Comparison of ENCODE assay signal across 8 mouse cellular contexts in the genomic region with DNA sequence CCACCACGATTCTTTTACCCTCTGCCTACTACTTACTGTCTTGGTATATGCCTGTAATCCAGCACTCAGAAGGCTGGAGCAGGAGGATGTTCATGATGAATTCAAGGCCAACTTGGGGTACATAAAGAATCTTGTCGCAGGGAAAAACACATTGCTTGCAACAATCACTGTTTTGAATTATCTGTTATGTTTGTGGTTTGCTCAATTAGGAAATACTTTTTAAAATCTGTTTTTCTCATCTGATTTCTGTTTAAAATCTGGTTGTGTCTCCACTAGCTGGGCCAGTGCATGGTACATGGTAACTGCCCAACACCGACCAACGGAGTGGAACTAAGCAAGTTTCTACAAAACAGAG. TPM values are rescaled to one million over a fixed set of nuclear protein-coding genes. Genes with fewer than 3 reads are reported as not detected.
DNase-seq lines count a peak whose midpoint lies in the region; ATAC-seq and TF ChIP-seq lines count a peak whose summit lies in the region.

No protein-coding gene starts in this region.

- in situ Hi-C loops in CH12.LX (cut with MboI; ENCODE audit: low pct_ligation_motif_present, low pct_unique_long_range_greater_than_20kb, low sequenced_read_pairs): no loop called here

- dilution Hi-C loops in CH12.LX (cut with MboI; ENCODE audit: extremely low pct_ligation_motif_present, extremely low pct_unique_long_range_greater_than_20kb, low sequenced_read_pairs): no loop called here

- H3K27ac ChIP-seq in heart, embryonic 11.5 days (ENCODE audit: low read depth, low read length): no peak overlapping the region
- no peak overlapping the region for H3K27ac ChIP-seq in CH12.LX (ENCODE audit: insufficient read depth, low read depth)
- H3K27ac ChIP-seq in forebrain, embryonic 15.5 days (replicated peaks): no peak overlapping the region
- no peak overlapping the region for H3K27ac ChIP-seq in liver, embryonic 16.5 days (ENCODE audit: low read length)

- peak overlapping the region; percentile 84 for H3K9ac ChIP-seq in heart, embryonic 11.5 days (ENCODE audit: low read depth, low read length)
- peak overlapping the region; percentile 75 for H3K9ac ChIP-seq in CH12.LX (ENCODE audit: insufficient read depth, low read depth)
- peak overlapping the region; percentile 68 for H3K9ac ChIP-seq in forebrain, embryonic 15.5 days (replicated peaks)
- peak overlapping the region; percentile 77 for H3K9ac ChIP-seq in liver, embryonic 16.5 days (ENCODE audit: low read depth, low read length)

- DNase-seq in heart, adult 11 months: no peak
- DNase-seq in CH12.LX (ENCODE audit: extremely low read depth): no peak
- no peak for DNase-seq in embryo, embryonic 10 days (ENCODE audit: low spot score)
- DNase-seq in thymus, postnatal 25 days: no peak
- no peak for DNase-seq in cerebellum, adult 18-20 months

- 34% methylated on average over 4 of the region's 4 CpGs for WGBS in heart, embryonic 11.5 days (ENCODE audit: insufficient replicate concordance)
- 33% methylated on average over 4 of the region's 4 CpGs for WGBS in forebrain, embryonic 15.5 days
- 21% methylated on average over 4 of the region's 4 CpGs for WGBS in liver, embryonic 16.5 days (ENCODE audit: insufficient replicate concordance)

- H3K36me3 ChIP-seq in heart, embryonic 11.5 days (ENCODE audit: control insufficient read depth, insufficient read depth, low read length): peaks cover 5% of the 10 kb centered on the region; the same call in 1 of the 2 replicates
- peaks cover 5 to 35% of the 10 kb centered on the region in 2 experiments for H3K36me3 ChIP-seq in CH12.LX (replicated peaks in 1 of 2; ENCODE audit: control insufficient read depth in 1 of 2, insufficient read depth in 1 of 2, low read length in 1 of 2)
- no peaks in the 10 kb centered on the region; the same call in 1 of the 2 replicates for H3K36me3 ChIP-seq in forebrain, embryonic 15.5 days
- no peaks in the 10 kb centered on the region for H3K36me3 ChIP-seq in liver, embryonic 16.5 days (ENCODE audit: control insufficient read depth, insufficient read depth)

- no peaks in the 10 kb centered on the region for H3K9me3 ChIP-seq in heart, embryonic 11.5 days (replicated peaks; ENCODE audit: control insufficient read depth, low read length)
- no peaks in the 10 kb centered on the region for H3K9me3 ChIP-seq in CH12.LX (replicated peaks; ENCODE audit: low read length)
- no peaks in the 10 kb centered on the region for H3K9me3 ChIP-seq in forebrain, embryonic 15.5 days
- no peaks in the 10 kb centered on the region for H3K9me3 ChIP-seq in liver, embryonic 16.5 days (replicated peaks; ENCODE audit: control insufficient read depth, low read length)

- H3K4me1 ChIP-seq in heart, embryonic 11.5 days (ENCODE audit: control insufficient read depth, insufficient read depth, low read length): peaks cover 4% of the 10 kb centered on the region; the same call in 1 of the 2 replicates
- peaks cover 0 to 18% of the 10 kb centered on the region in 2 experiments; a peak in 2 of 4 replicates for H3K4me1 ChIP-seq in CH12.LX (ENCODE audit: control insufficient read depth in 1 of 2, insufficient read depth in 2 of 2)
- H3K4me1 ChIP-seq in forebrain, embryonic 15.5 days: peaks cover 18% of the 10 kb centered on the region
- peaks cover 8% of the 10 kb centered on the region for H3K4me1 ChIP-seq in liver, embryonic 16.5 days (ENCODE audit: control insufficient read depth, low read depth, low read length)

- H3K27me3 ChIP-seq in heart, embryonic 11.5 days (ENCODE audit: control insufficient read depth, insufficient read depth, low read length): no peaks in the 10 kb centered on the region
- no peaks in the 10 kb centered on the region for H3K27me3 ChIP-seq in CH12.LX (replicated peaks)
- H3K27me3 ChIP-seq in forebrain, embryonic 15.5 days: no peaks in the 10 kb centered on the region
- H3K27me3 ChIP-seq in liver, embryonic 16.5 days (ENCODE audit: control insufficient read depth, insufficient read depth, low read depth, low read length): no peaks in the 10 kb centered on the region

- peak; percentile 46; the same call in 1 of the 2 replicates for ATAC-seq in heart, embryonic 11.5 days (replicated peaks; ENCODE audit: insufficient number of reproducible peaks, low FRiP score, low TSS enrichment)
- no peak for ATAC-seq in forebrain, embryonic 15.5 days (replicated peaks)
- ATAC-seq in liver, embryonic 16.5 days (ENCODE audit: low read depth): no peak

- no peak for TF ChIP-seq POLR2A in CH12.LX (IDR thresholded peaks at IDR 0.05; ENCODE audit: low read depth, low read length)

- peak overlapping the region; percentile 86 for H3K4me3 ChIP-seq in heart, embryonic 11.5 days (ENCODE audit: low read depth, low read length)
- H3K4me3 ChIP-seq in CH12.LX (replicated peaks in 1 of 3; ENCODE audit: low read depth in 2 of 3, low read length in 2 of 3, poor library complexity in 1 of 3): peak overlapping the region; percentile 74 to 98 (median 96)
- peak overlapping the region; percentile 73 for H3K4me3 ChIP-seq in forebrain, embryonic 15.5 days
- peak overlapping the region; percentile 79 for H3K4me3 ChIP-seq in liver, embryonic 16.5 days (ENCODE audit: low read depth, low read length)

- no peak for TF ChIP-seq CTCF in CH12.LX (conservative IDR thresholded peaks at IDR 0.05 in 1 of 2, IDR thresholded peaks at IDR 0.05 in 1 of 2; ENCODE audit: low read depth in 2 of 2, low read length in 2 of 2)

- H3K4me2 ChIP-seq in heart, embryonic 11.5 days: peak overlapping the region; percentile 85
- H3K4me2 ChIP-seq in CH12.LX (ENCODE audit: insufficient read depth, low read depth, poor library complexity, severe bottlenecking): peak overlapping the region; percentile 76
- peak overlapping the region; percentile 64 for H3K4me2 ChIP-seq in forebrain, embryonic 15.5 days (replicated peaks)
- peak overlapping the region; percentile 81 for H3K4me2 ChIP-seq in liver, embryonic 16.5 days (ENCODE audit: low read depth, low read length)

- H3K79me2 ChIP-seq in CH12.LX (replicated peaks; ENCODE audit: control insufficient read depth, extremely low read depth, insufficient read depth, poor library complexity, severe bottlenecking): peaks cover 3% of the 10 kb centered on the region; the same call in 1 of the 2 replicates

- TF ChIP-seq EP300 in CH12.LX (IDR thresholded peaks at IDR 0.05; ENCODE audit: low read length): no peak

- no peak for TF ChIP-seq RAD21 in CH12.LX (IDR thresholded peaks at IDR 0.05; ENCODE audit: low read depth, low read length)

TF ChIP-seq in CH12.LX, 34 proteins besides CTCF, POLR2A, EP300 and RAD21:
- TF ChIP-seq MYC (IDR thresholded peaks at IDR 0.05; ENCODE audit: low read depth, low read length): no peak
- TF ChIP-seq E2F4 (IDR thresholded peaks at IDR 0.05; ENCODE audit: insufficient replicate concordance, low read depth, low read length): no peak
- no peak for TF ChIP-seq JUN (IDR thresholded peaks at IDR 0.05; ENCODE audit: insufficient read depth, low read depth, low read length)
- no peak for TF ChIP-seq MEF2A (IDR thresholded peaks at IDR 0.05; ENCODE audit: borderline replicate concordance, low read depth, low read length)

RNA-seq across cellular contexts. Expression of a gene that starts 0.6 kb away (rescaled TPM):
- polyA plus RNA-seq in heart, embryonic 11.5 days (2014; fragmentation: Nextera tagmentation; extraction: Ambion mirVana): 48.4 and 50.6 TPM in 2 replicates
- total RNA-seq in CH12.LX (2012; rRNA removed) (57.1 and 59.4 TPM in 2 replicates), CH12.LX (2014; rRNA removed) (37.7 and 38.7 TPM in 2 replicates)
- 45.2 and 48.5 TPM in 2 replicates for polyA plus RNA-seq in CH12.LX (2012; ENCODE audit: insufficient read length, low read depth)
- 59.2 and 59.7 TPM in 2 replicates for polyA plus RNA-seq in forebrain, embryonic 15.5 days (2015; fragmentation: Nextera tagmentation; extraction: Ambion mirVana)
- polyA plus RNA-seq in liver, embryonic 16.5 days (2015; fragmentation: Nextera tagmentation; extraction: Ambion mirVana): 21.1 and 22.2 TPM in 2 replicates

RNA-seq across cellular contexts. Expression of a gene that starts 13.5 kb away (rescaled TPM):
- polyA plus RNA-seq in heart, embryonic 11.5 days (2014; fragmentation: Nextera tagmentation; extraction: Ambion mirVana): 5.5 and 6.7 TPM in 2 replicates
- total RNA-seq in CH12.LX (2012; rRNA removed) (8.9 and 9.0 TPM in 2 replicates), CH12.LX (2014; rRNA removed) (9.3 and 10.4 TPM in 2 replicates)
- polyA plus RNA-seq in CH12.LX (2012; ENCODE audit: insufficient read length, low read depth): 10.1 and 11.4 TPM in 2 replicates
- polyA plus RNA-seq in forebrain, embryonic 15.5 days (2015; fragmentation: Nextera tagmentation; extraction: Ambion mirVana): 23.2 and 23.5 TPM in 2 replicates
- 5.7 and 6.2 TPM in 2 replicates for polyA plus RNA-seq in liver, embryonic 16.5 days (2015; fragmentation: Nextera tagmentation; extraction: Ambion mirVana)

RNA-seq across cellular contexts. Expression of a gene that starts 13.6 kb away (rescaled TPM):
- polyA plus RNA-seq in heart, embryonic 11.5 days (2014; fragmentation: Nextera tagmentation; extraction: Ambion mirVana): not detected in 2 replicates
- total RNA-seq in CH12.LX (2012; rRNA removed) (not detected in 2 replicates), CH12.LX (2014; rRNA removed) (not detected in 2 replicates)
- polyA plus RNA-seq in CH12.LX (2012; ENCODE audit: insufficient read length, low read depth): not detected in 2 replicates
- polyA plus RNA-seq in forebrain, embryonic 15.5 days (2015; fragmentation: Nextera tagmentation; extraction: Ambion mirVana): not detected in 2 replicates
- polyA plus RNA-seq in liver, embryonic 16.5 days (2015; fragmentation: Nextera tagmentation; extraction: Ambion mirVana): not detected in 2 replicates

RNA-seq across cellular contexts. Expression of a gene that starts 14.4 kb away (rescaled TPM):
- 388 and 445 TPM in 2 replicates for polyA plus RNA-seq in heart, embryonic 11.5 days (2014; fragmentation: Nextera tagmentation; extraction: Ambion mirVana)
- total RNA-seq in CH12.LX (2012; rRNA removed) (not detected in 2 replicates), CH12.LX (2014; rRNA removed) (not detected in 2 replicates)
- not detected in 2 replicates for polyA plus RNA-seq in CH12.LX (2012; ENCODE audit: insufficient read length, low read depth)
- 0.53 and 1.1 TPM in 2 replicates for polyA plus RNA-seq in forebrain, embryonic 15.5 days (2015; fragmentation: Nextera tagmentation; extraction: Ambion mirVana)
- 0.22 and 1.8 TPM in 2 replicates for polyA plus RNA-seq in liver, embryonic 16.5 days (2015; fragmentation: Nextera tagmentation; extraction: Ambion mirVana)

RNA-seq across cellular contexts. Expression of a gene that starts 32.3 kb away (rescaled TPM):
- 132 and 134 TPM in 2 replicates for polyA plus RNA-seq in heart, embryonic 11.5 days (2014; fragmentation: Nextera tagmentation; extraction: Ambion mirVana)
- total RNA-seq in CH12.LX (2012; rRNA removed) (111 and 148 TPM in 2 replicates), CH12.LX (2014; rRNA removed) (120 and 142 TPM in 2 replicates)
- polyA plus RNA-seq in CH12.LX (2012; ENCODE audit: insufficient read length, low read depth): 96.9 and 107 TPM in 2 replicates
- 179 and 181 TPM in 2 replicates for polyA plus RNA-seq in forebrain, embryonic 15.5 days (2015; fragmentation: Nextera tagmentation; extraction: Ambion mirVana)
- polyA plus RNA-seq in liver, embryonic 16.5 days (2015; fragmentation: Nextera tagmentation; extraction: Ambion mirVana): 77.8 and 78.7 TPM in 2 replicates
